Mouse (Mus musculus) urinary bladder, postnatal 14 days (tissue): Measurements from ENCODE around the gene Tmem117.

ENCODE experiments used
- DNase-seq: peaks from one replicate; pipeline ENCODE4 v3.0.0; 2021; ENCODE audit warnings: low spot score

The Tmem117 gene

GRCm38 (mm10) chr15:95144131-95144530, 515.1 kb downstream of the Tmem117 start:
- DNase-seq, result no peak

DNA sequence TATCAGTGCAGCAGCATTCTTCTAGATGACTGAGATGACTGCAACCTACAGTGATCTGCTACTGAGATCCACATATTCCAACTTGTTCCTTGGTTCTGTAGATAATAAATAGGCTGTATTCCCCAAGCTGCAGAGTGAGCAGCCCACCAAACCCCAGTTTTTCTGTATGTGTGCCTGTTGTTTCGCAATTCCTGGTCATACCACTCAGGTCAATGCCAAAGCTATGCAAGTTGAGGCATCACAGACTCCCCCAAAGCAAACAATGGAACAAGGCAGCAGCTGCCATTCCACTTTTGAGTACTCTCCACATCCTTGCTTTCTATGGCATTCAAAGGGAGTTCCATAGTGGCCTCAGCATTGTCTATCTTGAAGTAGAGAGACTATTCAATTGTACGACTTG, 516.1 kb downstream of the Tmem117 start:
- DNase-seq, result no peak
